Mouse (Mus musculus): ENCODE measurements around the gene Lnpk.

The Lnpk gene

GRCm38 (mm10) chr2:74491426-74491825 is 87.8 kb downstream of the Lnpk start:
- no peak for DNase-seq (ENCODE audit: extremely low read depth, low read depth, low spot score)

- DNase-seq (ENCODE audit: extremely low read depth, low read depth, low spot score) = no peak
Measured at GRCm38 (mm10) chr2:74490186-74490585, 89.0 kb downstream of the Lnpk start.

DNA sequence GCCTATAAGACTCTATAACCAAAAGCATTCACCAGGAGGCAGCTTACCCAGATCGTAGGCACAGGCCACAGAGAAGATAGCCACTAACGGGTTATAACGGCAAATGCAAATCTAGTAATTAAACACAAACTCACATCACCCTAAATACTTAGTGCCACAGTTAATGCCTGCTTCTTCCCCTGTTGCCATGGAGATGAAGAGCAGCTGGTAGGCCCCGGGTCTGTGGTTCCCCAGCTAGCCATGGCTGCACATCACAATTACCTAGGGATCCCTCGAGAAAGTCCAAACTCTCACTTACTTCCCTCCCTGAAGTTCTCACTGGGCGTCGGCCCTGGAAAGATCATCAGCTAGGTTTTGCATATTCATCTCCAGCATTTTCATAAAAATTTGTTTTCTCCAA is 90.8 kb downstream of the Lnpk start:
- DNase-seq (ENCODE audit: extremely low read depth, low read depth, low spot score) = no peak

GRCm38 (mm10) chr2:74482651-74483050 is 96.6 kb downstream of the Lnpk start:
- DNase-seq (ENCODE audit: extremely low read depth, low read depth, low spot score) = no peak

DNA sequence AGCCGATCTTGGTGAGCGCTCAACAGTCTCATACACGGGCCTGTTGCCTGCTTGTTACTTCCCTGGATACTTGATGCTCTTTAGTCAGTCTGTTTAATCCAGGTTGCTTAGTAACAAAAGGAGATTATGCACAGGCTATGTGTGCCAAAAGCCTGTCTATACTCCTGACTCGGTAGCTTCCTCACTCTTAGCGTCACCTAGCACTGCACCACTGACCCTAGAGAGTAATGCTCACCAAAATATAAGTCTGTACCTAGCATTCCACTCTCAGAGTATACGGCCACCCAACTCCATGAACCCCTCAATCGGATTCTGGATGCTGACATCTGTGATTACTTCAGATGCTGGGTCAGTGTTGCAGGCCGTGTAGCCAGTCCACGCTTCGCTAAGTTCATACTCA is 97.1 kb downstream of the Lnpk start:
- DNase-seq (ENCODE audit: extremely low read depth, low read depth, low spot score) = no peak

All from fat pad, adult 2 months (tissue).